Mouse (Mus musculus) c-Kit-positive CD71-positive TER-119-negative erythroid progenitor cells, embryonic 14.5 days (primary cell): ENCODE measurements around the gene Pot1b.

Experiments
- DNase-seq: peaks from one replicate; pipeline ENCODE4 v3.0.0-alpha.2; 2013; ENCODE audit warnings: low read depth

Gene Pot1b

GRCm38 (mm10) chr17:55711984-55712811 is at the start of gene Pot1b:
Gene Pot1b, minus strand, starts transcription at chr17:55712628.
- DNase-seq: peak; percentile 95

- DNase-seq: no peak
These were observed 38.7 kb upstream of the Pot1b start for GRCm38 (mm10) chr17:55751170-55751569.

- DNase-seq: no peak
These were observed 37.4 kb upstream of the Pot1b start, which contains the start of gene Adgre4 for GRCm38 (mm10) chr17:55749786-55750185. Gene Adgre4, plus strand, starts transcription at chr17:55749984.

GRCm38 (mm10) chr17:55736675-55737074 is 24.2 kb upstream of the Pot1b start:
- DNase-seq: no peak

- no peak for DNase-seq
These were observed 13.8 kb upstream of the Pot1b start for GRCm38 (mm10) chr17:55726193-55726592.

GRCm38 (mm10) chr17:55722250-55722649 is 9.8 kb upstream of the Pot1b start:
- DNase-seq: no peak

GRCm38 (mm10) chr17:55721270-55721669 is 8.8 kb upstream of the Pot1b start:
- no peak for DNase-seq

- no peak for DNase-seq
These were observed 9.6 kb downstream of the Pot1b start for GRCm38 (mm10) chr17:55702865-55703264.

GRCm38 (mm10) chr17:55702161-55702820 is 10.1 kb downstream of the Pot1b start:
- DNase-seq: peak; percentile 70

GRCm38 (mm10) chr17:55699388-55699787 is 13.0 kb downstream of the Pot1b start:
- DNase-seq: no peak

- DNase-seq: no peak
These were observed 51.3 kb downstream of the Pot1b start for GRCm38 (mm10) chr17:55661099-55661498.

- DNase-seq: no peak
These were observed 87.3 kb downstream of the Pot1b start, which contains the start of gene Vmn2r118 for GRCm38 (mm10) chr17:55625092-55625491. Gene Vmn2r118, minus strand, starts transcription at chr17:55625192.
